Mouse (Mus musculus) T-helper 1 cell (primary cell): ENCODE results near the gene Arhgef16.

ENCODE experiments used
- in situ Hi-C: fragments of 300-600 bp; cut with MboI, MseI; formaldehyde crosslinking; loops from one replicate; pipeline ENCODE4 v1.15.1; 2025; ENCODE audit warnings: high pct_unique_total_duplicates

The Arhgef16 gene

GRCm38 (mm10) chr4:154229569-154229968, 71.9 kb downstream of the Arhgef16 start:
- in situ Hi-C loops = no loop called here
